Mouse (Mus musculus) kidney, embryonic 14.5 days (tissue): ENCODE results near the gene Patl2. TPM values are rescaled to one million over a fixed set of nuclear protein-coding genes. Genes with fewer than 3 reads are reported as not detected.
A peak's percentile ranks its signal among the peaks of the same experiment; 100 is the strongest.

ENCODE experiments used
- ATAC-seq: fragments of 200-750 bp; cut with Nextera tagmentation; 2 replicates; pipeline ENCODE4 v1.8.0; 2017; ENCODE audit warnings: moderate number of reproducible peaks, mild to moderate bottlenecking, moderate TSS enrichment, moderate library complexity; ENCODE audit not compliant: low FRiP score, low TSS enrichment
- H3K27ac ChIP-seq: fragments of 300-500 bp; sonication (generic); 2 replicates; pipeline ENCODE4 v1.5.1; 2014; ENCODE audit warnings: low read depth, mild to moderate bottlenecking, low read length, moderate library complexity, mixed read lengths
- H3K27me3 ChIP-seq: fragments of 300-500 bp; sonication (generic); 2 replicates; pipeline ENCODE4 v1.6.1; 2014; ENCODE audit warnings: mild to moderate bottlenecking, low read length; ENCODE audit not compliant: control insufficient read depth, insufficient read depth
- H3K36me3 ChIP-seq: fragments of 300-500 bp; sonication (generic); 2 replicates; pipeline ENCODE4 v1.6.1; 2014; ENCODE audit warnings: low read length, mixed read lengths; ENCODE audit not compliant: control insufficient read depth, insufficient read depth
- H3K4me1 ChIP-seq: fragments of 300-500 bp; sonication (generic); 2 replicates; pipeline ENCODE4 v1.6.1; 2014; ENCODE audit warnings: low read length, mixed read lengths; ENCODE audit not compliant: control insufficient read depth, insufficient read depth
- H3K4me2 ChIP-seq: fragments of 300-500 bp; sonication (generic); replicated peaks from 2 replicates; pipeline ENCODE4 v1.6.1; 2014; ENCODE audit warnings: low read depth, mild to moderate bottlenecking, low read length
- H3K4me3 ChIP-seq: fragments of 300-500 bp; sonication (generic); 2 replicates; pipeline ENCODE4 v1.5.1; 2014; ENCODE audit warnings: mild to moderate bottlenecking, low read length
- H3K9ac ChIP-seq: fragments of 300-500 bp; sonication (generic); 2 replicates; pipeline ENCODE4 v1.6.1; 2014; ENCODE audit warnings: low read depth, mild to moderate bottlenecking, low read length, moderate library complexity
- H3K9me3 ChIP-seq: fragments of 300-500 bp; sonication (generic); 2 replicates; pipeline ENCODE4 v1.6.1; 2016; ENCODE audit warnings: low read length; ENCODE audit not compliant: control insufficient read depth
- WGBS: fragments of 180-500 bp; shearing (Covaris S2); extraction: QIAGEN DNeasy Blood & Tissue Kit; methylation state at CpG from one replicate; pipeline ENCODE4 v1.1.7; 2014; 5-methylcytosine and 5-hydroxymethylcytosine counted together
- polyA plus RNA-seq: library from polyadenylated mRNA; unstranded; fragments of >200 nt; fragmentation: Nextera tagmentation; extraction: Ambion mirVana; gene quantifications from 2 replicates; pipeline ENCODE4 v1.2.1, GENCODE M21; 2014

Patl2 gene
- polyA plus RNA-seq, 1 experiment from 2014 or later = not detected

- no peak overlapping the region for H3K9ac ChIP-seq
- WGBS = 28% methylated on average over 7 of the region's 7 CpGs
- no peak overlapping the region for H3K4me2 ChIP-seq
- peak; percentile 69; the same call in 1 of the 2 replicates for ATAC-seq
- no peaks in the 10 kb centered on the region for H3K9me3 ChIP-seq
- H3K4me3 ChIP-seq = no peak overlapping the region
- H3K4me1 ChIP-seq = 0 out of 2 replicates have a peak, but pooled peaks cover 4% of the 10 kb centered on the region
- no peak overlapping the region for H3K27ac ChIP-seq
- H3K27me3 ChIP-seq = no peaks in the 10 kb centered on the region
- peaks cover 40% of the 10 kb centered on the region; the same call in 1 of the 2 replicates for H3K36me3 ChIP-seq
Measured at GRCm38 (mm10) chr2:122081728-122082456, 104.1 kb downstream of the Patl2 start.

Other genes with a start within 250 kb of the Patl2 start
- 44.8 and 64.5 TPM in 2 replicates for gene Ctdspl2, start 230.2 kb downstream of the Patl2 start, polyA plus RNA-seq
- 0.10 and 0.18 TPM in 2 replicates for gene Mageb3, start 230.1 kb downstream of the Patl2 start, polyA plus RNA-seq
- 12.6 and 14.9 TPM in 2 replicates for gene Eif3j1, start 157.6 kb downstream of the Patl2 start, polyA plus RNA-seq
- 6.0 and 12.8 TPM in 2 replicates for gene Spg11, start 67.8 kb downstream of the Patl2 start, polyA plus RNA-seq
- 202 and 246 TPM in 2 replicates for gene B2m, start 38.5 kb downstream of the Patl2 start, polyA plus RNA-seq
- not detected in 2 replicates for gene Trim69, start 25.5 kb downstream of the Patl2 start, polyA plus RNA-seq
- not detected in 2 replicates for gene Terb2, start 83 bp upstream of the Patl2 start, polyA plus RNA-seq
- gene Sord, start 48.6 kb upstream of the Patl2 start, polyA plus RNA-seq = 13.6 and 24.0 TPM in 2 replicates
- 0.05 TPM in 1 of 2 replicates, not detected in the other for gene Duox2, start 112.3 kb upstream of the Patl2 start, polyA plus RNA-seq
- 0.22 TPM in 1 of 2 replicates, not detected in the other for gene Duoxa2, start 112.7 kb upstream of the Patl2 start, polyA plus RNA-seq
- not detected in 2 replicates for gene Duoxa1, start 127.5 kb upstream of the Patl2 start, polyA plus RNA-seq
- gene Duox1, start 129.5 kb upstream of the Patl2 start, polyA plus RNA-seq = not detected in 2 replicates
- gene Shf, start 183.0 kb upstream of the Patl2 start, polyA plus RNA-seq = 3.5 and 5.5 TPM in 2 replicates
- gene Slc28a2, start 240.3 kb upstream of the Patl2 start, polyA plus RNA-seq = 0.39 and 0.47 TPM in 2 replicates